Mouse (Mus musculus) urinary bladder, postnatal 25 days (tissue): ENCODE measurements at regions not wholly inside any gene's neighbourhood (a gene's known extent, or its start where the extent isn't known, plus 50 kb on each side); places are given as distances from the start of the nearest gene placed in this dataset.

ENCODE experiments used
- DNase-seq: peaks from one replicate; pipeline ENCODE4 v3.0.0; 2022; ENCODE audit warnings: low spot score

DNA sequence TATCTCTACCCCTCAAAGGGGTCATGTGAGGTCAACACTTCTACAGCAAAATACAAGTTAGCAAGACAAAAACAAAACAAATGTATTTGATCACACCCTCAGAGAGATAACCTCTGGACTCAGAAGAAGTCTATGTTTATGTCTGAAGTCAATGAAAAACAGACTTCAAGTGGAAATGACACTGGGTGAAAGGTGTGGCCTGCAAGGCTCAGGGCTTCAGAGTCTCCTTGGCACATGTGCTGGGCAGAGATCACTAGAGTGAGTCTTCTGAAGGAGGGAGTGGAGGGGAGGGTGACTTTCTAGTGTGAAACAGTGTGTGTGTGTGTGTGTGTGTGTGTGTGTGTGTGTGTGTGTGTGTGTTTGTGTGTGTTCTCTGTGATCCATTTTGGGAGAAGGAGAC, 68.2 kb downstream of the Il12a start:
- no peak for DNase-seq

DNA sequence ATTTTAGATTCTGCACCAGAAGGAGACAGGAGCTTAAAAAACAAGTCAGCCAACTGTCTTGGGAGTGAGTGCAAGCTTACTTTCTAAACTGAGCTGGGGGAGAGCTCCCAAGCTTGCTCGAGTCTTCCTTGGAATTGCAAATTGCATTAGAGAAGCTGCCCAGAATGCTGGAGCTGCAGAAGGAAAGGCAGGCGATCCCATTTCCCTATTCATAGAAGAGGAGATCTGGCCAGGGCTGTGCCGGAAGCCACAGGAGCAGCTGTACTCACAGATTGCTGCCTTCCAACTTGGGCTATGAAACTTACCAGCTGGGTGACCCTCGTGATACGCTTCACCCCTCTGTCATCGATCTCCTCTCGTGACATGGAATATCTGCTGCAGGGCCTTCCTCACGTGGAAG, 68.9 kb downstream of the Il12a start:
- DNase-seq: no peak

DNA sequence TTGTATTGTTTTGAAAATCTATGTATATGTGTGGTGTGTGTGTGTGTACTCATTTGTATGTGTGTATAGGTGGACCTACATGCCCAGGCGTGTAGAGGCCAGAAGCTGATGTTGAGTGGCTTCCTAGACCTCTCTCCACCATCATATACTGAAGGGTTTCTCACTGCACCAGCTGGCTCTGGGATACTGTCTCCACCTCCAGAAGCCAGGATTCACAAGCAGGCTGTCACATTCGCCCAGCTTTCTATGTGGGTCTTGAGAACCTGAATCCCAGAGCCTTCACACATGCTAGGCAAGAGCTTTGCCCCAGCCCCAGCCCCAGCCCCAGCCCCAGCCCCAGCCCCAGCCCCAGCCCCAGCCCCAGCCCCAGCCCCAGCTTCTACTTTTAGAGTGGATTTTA, 70.4 kb downstream of the Il12a start:
- no peak for DNase-seq

DNA sequence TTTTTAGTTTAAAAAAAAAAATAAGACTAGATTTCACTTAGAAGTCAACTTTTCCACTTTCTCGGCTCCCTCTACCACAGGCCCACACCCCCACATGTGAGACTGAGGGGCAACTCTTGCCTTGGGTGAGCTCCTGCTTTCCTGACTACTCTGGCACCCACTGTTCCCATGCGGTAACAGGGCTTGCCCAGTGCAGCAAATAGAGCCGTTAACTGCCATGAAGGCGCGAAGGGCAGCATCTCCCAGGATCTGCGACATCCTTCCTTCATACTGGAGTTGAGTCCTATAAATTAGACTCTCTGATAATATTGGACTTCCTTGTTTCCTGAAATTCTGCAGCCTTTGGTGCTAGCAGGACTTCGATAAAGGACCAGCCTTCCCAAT, 70.8 kb downstream of the Il12a start:
- no peak for DNase-seq

DNA sequence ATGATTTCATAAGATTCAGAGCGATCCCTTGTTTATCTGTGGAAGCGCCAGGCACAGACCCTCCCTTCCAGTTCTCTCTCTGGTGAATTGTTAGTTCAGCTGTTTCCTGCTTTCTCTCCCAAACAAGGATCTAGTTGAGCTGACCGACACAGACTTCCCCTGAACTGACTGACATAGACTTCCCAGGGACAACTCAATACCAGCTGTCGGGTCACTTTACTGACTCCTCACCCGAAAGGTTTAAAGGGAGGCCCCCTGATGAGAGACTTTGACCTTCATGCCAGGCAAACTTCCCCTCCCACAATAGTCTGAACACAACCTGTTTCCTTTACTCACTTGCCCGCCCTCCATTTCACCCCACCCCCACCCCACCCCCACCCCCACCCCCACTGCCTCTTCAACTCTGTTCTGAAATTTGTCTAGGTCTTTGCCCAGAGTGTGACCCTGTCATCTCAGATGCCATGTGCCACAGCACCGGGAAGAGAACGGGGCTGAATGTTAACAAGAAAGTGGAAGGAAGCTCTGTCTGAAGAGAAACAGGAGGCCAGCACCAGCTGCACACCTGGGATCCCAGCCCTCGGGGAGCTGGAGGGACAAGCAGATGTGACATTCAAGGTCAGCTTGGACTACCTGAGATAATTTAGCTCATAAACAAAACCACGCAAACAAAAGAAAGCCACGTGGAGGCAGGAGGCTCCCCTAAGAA, 71.3 kb downstream of the Il12a start:
- no peak for DNase-seq

DNA sequence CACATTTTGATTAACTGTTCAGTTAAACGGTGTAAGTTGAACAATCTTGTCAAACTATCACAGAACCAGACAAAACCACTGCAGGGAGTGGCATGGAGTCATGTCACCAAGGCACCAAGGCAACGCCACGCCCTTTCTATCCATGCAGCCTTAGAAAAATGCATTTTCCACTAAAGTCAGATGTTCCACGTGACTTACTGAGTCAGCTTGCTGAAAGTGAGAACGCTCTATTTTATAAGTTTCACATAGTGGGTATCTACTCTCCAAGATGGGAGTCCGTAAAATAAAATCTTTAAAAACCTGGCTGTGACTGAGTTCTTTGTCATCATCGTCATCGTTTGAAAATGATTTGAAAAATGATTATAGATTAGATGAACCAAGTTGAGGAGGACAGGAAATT, 72.5 kb downstream of the Il12a start:
- no peak for DNase-seq

DNA sequence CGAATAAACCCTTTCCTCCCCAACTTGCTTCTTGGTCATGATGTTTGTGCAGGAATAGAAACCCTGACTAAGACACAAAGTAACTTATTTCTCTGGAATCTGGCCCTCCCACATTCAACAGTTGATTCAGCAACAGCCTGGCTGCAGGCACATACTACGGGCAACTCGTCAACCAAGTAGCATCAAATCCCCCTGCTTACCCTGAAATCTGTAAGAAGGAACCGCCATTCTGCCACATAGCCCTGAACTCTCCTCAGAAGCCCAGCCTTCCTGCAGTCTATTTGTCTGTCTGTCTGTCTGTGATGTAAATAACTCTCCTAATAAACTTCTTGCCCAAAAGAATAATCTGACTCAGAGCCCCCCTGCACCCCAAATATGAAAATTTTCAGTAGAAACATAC, 73.9 kb downstream of the Il12a start:
- DNase-seq: no peak

DNA sequence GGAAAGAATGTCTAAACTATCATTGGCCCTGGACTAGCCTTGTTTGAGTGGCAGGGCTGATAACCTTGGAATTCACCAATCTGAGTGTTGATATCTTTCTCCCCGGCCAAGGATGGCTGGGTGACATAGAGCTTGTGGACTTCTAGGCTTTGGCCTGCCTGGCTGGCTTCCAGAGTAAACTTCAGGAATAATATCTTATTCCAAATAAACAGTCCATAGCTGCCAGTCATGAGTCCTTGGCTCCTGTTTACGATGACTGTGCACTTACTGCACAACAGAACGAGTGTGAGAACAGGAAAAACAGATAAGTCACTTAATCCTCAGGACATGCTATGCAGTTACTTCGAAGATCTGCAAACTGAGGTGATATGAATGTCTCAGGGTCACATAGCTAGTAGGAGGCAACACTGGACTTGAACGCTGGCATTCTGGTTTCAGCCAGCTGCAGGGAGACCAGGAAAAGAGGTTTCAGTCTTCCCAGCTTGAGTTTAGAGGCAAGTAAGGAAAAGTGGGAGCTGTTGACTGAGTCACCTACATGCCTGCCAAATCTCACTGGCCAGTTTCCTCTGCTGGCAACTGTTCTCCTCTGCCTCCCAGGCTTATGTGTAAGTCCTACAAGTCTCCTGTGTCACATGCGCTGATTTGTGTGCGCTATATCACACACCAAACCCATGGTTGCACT, 74.6 kb downstream of the Il12a start:
- peak; percentile 16 for DNase-seq

DNA sequence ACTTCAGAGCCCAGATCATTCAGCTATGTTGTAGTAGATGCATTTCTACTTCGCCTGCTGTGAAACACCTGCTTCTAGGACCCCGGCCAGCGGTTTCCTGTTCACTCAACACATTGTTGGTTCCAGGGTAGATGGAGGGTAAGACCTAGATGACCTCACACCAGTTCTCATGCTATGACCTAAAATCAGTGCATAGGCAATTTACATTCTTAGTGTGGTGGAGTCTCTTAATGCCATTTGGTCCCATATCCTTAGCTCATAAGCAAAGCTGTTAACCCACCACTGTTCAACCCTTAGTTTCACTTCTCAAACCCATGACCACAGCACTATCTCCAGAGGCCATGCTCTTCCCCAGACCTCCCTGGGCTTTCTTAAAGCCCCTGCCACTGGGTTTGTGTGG, 81.1 kb downstream of the Il12a start:
- DNase-seq: no peak

DNA sequence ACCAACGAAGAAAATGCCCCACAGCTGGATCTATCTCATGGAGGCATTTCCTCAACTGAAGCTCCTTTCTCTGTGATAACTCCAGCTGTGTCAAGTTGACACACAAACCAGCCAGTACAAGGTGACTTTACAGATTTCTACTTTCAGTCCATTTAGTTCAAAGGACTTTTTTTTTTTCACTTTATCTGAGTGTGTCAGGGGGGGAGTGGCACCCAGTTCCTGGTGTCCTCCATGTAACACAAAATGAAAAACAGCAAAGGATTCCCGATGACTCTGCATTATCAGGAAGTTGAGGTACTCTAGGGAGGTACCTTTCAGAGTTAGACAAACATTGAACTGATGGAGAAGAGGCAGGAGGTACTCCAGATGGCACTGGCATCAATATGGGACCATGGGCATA, 87.4 kb downstream of the Il12a start:
- no peak for DNase-seq

DNA sequence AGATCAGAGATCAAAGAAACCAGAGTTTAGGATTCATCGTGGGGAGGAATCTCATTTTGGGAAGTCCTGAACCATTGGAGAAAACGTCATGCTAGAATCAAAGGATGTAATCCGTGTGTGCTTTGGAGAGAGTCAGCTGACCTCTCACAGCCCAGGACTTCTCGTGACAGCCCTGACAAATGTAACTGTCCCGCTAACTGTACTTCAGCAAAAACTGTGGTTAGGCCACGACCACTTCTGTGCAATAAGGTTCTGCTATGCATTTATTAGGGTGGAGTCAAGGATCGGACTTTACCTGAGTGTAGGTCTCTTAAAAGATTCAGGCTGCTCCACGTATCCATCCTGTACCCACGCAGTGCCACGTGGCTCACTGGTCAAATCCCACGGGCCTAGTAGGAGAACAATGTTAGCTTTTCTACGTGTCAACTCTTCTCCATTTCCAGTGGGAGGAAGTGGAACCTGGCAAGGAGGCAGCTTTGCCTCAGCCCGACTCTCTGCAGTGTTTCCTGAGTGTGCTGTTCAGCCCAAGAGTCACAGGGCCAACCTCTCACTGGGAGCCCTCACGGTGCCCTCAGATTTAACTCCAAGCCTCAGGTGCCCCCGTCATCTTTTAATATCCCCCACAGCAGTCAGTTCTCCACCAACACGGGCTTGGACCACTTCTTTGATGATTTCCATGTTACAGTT, 88.1 kb downstream of the Il12a start:
- DNase-seq: no peak

DNA sequence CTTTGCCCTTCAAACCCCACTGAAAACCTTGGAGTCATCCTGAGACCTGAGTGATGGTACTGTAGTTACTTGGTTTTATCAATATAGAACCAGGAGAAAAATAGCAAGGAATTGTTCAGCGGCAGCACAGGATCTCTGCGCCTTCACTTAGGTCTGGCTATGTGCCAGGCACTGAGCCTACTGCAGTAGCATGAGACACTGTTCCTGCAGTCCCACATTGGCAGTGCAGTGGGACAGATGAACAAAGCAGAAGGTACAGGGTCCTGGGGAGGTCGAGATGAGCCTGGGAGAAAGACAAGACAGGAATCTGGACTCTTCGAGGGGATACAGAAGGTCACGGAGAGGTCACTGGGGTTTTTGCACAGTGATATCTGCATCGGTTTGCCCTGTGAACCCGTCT, 88.5 kb upstream of the 1110032F04Rik start:
- DNase-seq: no peak

DNA sequence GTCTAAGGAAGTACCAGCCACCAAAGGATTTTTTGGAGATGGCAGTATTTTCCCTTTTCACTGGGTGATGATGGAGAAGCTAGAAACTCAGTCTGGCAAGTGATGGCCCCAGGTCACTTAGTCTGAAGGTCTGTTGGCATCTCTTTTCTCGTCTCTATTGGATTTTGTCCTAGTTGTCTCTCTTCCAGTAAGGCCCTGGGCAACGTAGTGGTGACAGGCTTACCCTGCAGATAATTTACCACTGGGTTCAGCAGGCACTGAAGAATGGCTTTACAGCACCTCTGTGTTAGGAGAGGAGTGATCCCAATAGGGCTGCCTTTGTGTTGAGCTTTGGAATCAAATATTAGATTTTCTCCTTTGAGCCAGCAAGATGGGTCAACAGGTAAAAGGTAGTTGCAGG, 87.9 kb upstream of the 1110032F04Rik start:
- DNase-seq: no peak

DNA sequence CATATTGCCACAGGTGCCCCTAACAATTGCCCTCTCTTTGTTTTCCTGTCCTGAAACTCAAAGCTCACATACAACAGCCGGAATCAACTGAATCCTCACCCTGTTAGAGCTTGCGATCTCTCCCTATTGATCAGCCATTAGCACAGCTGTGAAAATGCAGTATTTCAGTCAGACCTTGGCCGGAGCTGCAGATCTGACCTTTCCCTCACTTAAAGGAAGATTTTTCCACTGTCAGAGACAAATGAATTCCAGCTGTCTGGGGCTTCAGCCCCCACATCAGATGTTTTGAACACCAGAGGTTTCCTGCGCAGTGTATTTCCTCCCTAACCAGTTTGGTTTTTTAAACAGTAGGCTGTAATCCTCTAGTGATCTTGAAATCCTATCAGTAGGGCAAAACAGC, 87.0 kb upstream of the 1110032F04Rik start:
- DNase-seq: no peak

DNA sequence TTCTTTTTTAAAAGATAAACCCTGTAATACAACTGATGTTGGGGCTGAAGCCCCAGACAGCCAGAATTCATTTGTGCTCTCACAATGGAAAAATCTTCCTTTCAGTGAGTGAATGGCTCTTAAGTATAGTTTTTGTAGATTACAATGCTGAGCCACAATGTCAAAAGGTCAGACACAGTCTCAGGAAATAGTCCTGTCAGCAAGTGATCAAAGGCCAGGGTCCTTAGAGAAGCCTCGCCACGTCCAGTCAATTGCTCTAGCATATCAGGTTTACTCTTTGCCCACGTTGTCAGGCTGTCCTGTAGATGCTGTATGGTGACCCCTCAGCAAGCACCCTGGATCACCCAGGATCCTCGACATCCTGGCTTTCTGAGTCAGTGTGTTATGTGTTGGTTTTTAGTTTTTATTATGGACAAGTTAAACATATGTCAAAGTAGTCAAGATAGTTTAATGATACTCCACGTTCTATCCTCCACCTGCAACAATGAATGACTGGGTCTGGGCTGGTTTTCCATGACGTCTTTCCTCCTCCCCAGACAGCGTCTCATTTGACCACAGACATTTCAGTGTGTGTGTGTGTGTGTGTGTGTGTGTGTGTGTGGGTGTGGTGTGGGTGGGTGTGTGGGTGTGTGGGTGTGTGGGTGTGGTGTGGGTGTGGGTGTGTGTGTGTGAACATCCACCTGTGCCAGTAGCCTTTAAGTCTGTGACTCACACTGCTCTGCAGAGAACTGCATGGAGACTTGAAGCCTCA, 85.5 kb upstream of the 1110032F04Rik start:
- DNase-seq: no peak

DNA sequence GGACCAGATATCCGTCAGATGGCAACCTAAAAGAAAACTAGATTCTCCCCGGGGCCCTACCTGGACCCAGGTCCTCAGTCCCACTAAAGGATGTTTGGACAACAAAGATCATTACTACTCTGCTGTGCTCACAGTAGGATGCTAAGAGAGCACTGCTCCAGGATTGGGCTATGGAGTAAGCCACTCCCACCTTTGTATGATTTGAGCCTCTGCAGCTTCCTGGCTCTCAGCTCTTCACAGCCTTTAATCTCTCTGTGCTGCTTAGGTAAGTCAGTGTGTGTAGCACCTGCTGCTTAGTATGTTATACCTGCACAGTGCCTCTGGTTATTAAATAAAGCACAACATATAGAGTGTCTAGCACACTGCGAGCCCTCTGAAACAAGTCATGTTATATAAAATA, 82.6 kb upstream of the 1110032F04Rik start:
- no peak for DNase-seq

DNA sequence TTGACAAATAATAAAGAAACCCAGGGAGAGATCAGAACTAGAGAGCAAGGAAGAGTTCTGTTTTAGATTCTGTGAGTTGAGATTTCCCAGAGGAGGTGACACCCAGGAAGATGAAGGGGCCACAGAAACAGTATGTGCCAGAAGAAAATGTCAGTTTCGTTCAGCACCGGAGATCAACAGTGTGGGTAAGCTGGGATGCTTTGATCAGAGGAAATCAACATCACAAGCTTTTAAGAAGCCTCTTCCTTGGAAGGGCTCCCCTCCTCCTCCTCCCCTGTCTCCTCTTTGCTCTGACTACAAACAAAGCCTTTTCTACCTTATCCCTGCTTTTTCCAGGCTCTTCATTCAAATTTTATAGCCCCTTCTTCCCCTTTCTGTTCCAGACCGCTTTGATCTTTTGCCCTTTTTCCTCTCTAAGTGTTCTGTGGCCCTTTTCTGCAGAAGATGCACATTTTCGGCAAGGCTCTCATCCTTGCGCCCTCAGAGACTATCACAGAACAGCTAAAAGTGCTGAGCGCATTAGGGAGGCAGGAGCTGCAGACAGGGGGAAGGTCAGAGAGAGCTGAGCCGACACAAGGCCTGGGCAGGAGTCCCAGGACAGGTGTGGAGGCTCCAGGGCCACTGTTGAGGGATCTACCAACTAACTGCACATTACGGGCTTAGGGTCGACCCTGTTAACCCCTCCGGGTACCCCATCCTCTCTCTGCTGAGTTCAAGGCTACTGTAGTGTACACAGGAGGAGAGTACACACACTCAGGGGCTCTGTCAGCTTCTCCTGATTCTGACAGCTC, 81.8 kb upstream of the 1110032F04Rik start:
- DNase-seq: no peak

DNA sequence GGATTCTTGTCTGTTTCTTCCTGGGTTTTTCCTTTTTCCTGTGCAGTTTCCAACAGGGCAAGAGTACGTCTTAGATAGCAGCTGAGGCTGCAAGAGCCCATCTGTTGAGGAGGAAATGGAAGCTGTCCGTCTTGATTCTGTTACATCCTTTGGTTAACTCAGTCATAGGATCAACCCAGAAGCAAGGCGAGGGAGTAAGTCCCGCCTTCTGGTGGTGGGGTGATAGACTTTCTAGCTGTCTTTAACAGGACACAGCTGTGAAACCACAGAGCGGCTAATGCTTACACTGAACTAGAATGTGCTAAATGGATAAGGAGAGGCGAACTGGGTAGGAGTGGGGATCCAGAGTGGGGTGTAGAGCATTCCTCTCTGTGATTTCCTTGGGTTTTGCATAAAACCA, 79.9 kb upstream of the 1110032F04Rik start:
- DNase-seq: no peak

DNA sequence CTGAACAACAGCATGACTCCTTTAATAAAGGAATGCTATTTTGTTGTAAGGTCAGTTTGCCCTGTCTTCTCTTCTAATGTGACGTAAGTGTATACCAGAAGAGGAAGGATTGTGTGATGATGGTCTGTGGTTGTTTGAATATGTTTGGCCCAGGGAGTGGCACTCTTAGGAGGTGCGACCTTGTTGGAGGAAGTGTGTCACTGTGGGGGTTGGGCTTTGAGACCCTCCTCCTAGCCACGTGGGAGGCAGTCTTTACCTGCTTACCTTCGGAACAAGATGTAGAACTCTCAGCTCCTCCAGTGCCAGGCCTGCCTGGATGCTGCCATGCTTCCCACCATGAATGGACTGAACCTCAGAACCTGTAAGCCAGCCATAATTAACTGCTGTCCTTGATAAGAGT, 78.9 kb upstream of the 1110032F04Rik start:
- DNase-seq: no peak

DNA sequence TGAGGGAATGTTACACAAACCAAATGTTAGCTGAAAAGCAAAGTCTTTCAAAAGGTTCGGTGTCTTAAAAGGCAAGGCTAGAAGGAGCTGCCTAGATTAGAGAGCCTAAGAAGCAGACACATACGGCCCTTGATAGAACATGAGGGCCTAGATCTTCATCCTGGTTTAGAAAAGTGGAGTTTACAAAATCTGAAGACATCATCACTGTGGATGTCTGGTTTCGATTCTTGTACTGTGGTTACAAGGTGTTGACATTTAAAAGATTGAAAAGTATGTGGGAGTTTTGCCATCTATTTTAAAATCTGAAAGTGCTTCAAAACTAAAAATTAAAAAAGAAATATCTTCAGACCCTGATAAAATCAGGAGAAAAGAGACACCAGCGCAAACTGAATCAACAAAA, 76.5 kb upstream of the 1110032F04Rik start:
- no peak for DNase-seq

DNA sequence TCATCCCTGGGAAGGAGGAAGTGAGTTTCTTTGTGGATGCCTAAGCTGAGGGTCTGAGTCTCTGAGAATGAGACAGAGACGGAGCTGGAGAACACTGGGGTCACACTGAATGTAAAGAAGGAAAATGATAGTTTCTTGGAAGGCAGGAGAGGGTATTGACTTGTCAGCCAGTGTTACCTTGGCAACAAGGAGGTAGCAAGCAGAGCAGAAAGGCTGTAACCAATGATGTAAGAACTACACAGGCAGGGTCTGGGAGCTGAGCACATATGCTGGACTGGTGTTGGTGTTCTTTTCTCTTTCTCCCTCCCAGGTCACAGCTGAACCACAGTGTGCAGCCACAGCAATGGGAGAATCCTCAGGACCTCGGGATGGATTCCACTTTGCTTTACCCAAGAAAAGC, 75.5 kb upstream of the 1110032F04Rik start:
- DNase-seq: no peak
